In genomic region chr2:30660613-30660991, GRCm38 (mm10) we compare ENCODE assay signal across 9 mouse cellular contexts.
DNase-seq lines count a peak whose midpoint lies in the region; ATAC-seq and TF ChIP-seq lines count a peak whose summit lies in the region.
"Had no signal": no experiment of that assay in that cellular context is flagged by ENCODE, and none has a peak within 500 bp of the region (broad histone marks: within the 10 kb centered on the region; RNA-seq: fewer than 3 reads in every experiment).

No protein-coding gene starts in this region.

- TF ChIP-seq CTCF in gastrocnemius, adult 2 months (IDR thresholded peaks at IDR 0.05): no peak
- TF ChIP-seq CTCF in hindbrain, postnatal 0 days (IDR thresholded peaks at IDR 0.05; ENCODE audit: low read depth): no peak

- peaks cover 40% of the 10 kb centered on the region for H3K4me1 ChIP-seq in hindbrain, postnatal 0 days (ENCODE audit: insufficient read depth, low read length)
- H3K4me1 ChIP-seq in neural tube, embryonic 15.5 days: peaks cover 71% of the 10 kb centered on the region

- peak; percentile 40 for DNase-seq in gastrocnemius, adult 2 months
- DNase-seq in gastrocnemius, postnatal 4 days (ENCODE audit: low spot score in 2 of 2): no peak
- DNase-seq in thymus, postnatal 14 days: peak; percentile 34
- DNase-seq in thymus, adult 18-20 months: no peak
- peak; percentile 72 for DNase-seq in hindbrain, postnatal 0 days (ENCODE audit: low spot score)
- DNase-seq in frontal cortex, postnatal 14 days (ENCODE audit: low spot score in 2 of 2): no peak
- no peak for DNase-seq in urinary bladder, adult 18-20 months (ENCODE audit: low spot score in 2 of 2)

- no peaks in the 10 kb centered on the region for H3K9me3 ChIP-seq in hindbrain, postnatal 0 days (ENCODE audit: low read length)
- H3K9me3 ChIP-seq in neural tube, embryonic 15.5 days (replicated peaks): no peaks in the 10 kb centered on the region
- H3K9me3 ChIP-seq: G1E had no signal

- peak overlapping the region; percentile 95 for H3K27ac ChIP-seq in gastrocnemius, adult 2 months
- H3K27ac ChIP-seq in hindbrain, postnatal 0 days: peak overlapping the region; percentile 99
- H3K27ac ChIP-seq in neural tube, embryonic 15.5 days (replicated peaks): peak overlapping the region; percentile 98

- intact Hi-C loops in gastrocnemius, adult 2 months (cut with DNase I): no loop called here

- H3K4me3 ChIP-seq in gastrocnemius, adult 2 months: no peak overlapping the region
- H3K4me3 ChIP-seq in hindbrain, postnatal 0 days (ENCODE audit: low read length): no peak overlapping the region
- no peak overlapping the region for H3K4me3 ChIP-seq in neural tube, embryonic 15.5 days (replicated peaks)

- H3K9ac ChIP-seq in hindbrain, postnatal 0 days (replicated peaks; ENCODE audit: low read length): peak overlapping the region; percentile 22; the same call in 1 of the 2 replicates
- peak overlapping the region; percentile 21; the same call in 1 of the 2 replicates for H3K9ac ChIP-seq in neural tube, embryonic 15.5 days (replicated peaks)

- 12% methylated on average over 10 of the region's 10 CpGs for WGBS in hindbrain, postnatal 0 days
- WGBS in neural tube, embryonic 15.5 days: 5% methylated on average over 10 of the region's 10 CpGs

- H3K36me3 ChIP-seq in hindbrain, postnatal 0 days (ENCODE audit: insufficient read depth, low read length): no peaks in the 10 kb centered on the region
- H3K36me3 ChIP-seq in neural tube, embryonic 15.5 days: no peaks in the 10 kb centered on the region
- H3K36me3 ChIP-seq: G1E had no signal

- ATAC-seq in hindbrain, postnatal 0 days: 0 out of 2 replicates have a peak, but pooled peaks have one; percentile 6
- peak; percentile 22 for ATAC-seq in neural tube, embryonic 15.5 days (ENCODE audit: low FRiP score)

- H3K4me2 ChIP-seq in hindbrain, postnatal 0 days (ENCODE audit: low read depth, low read length): no peak overlapping the region
- H3K4me2 ChIP-seq in neural tube, embryonic 15.5 days: 0 out of 2 replicates have a peak overlapping the region, but pooled peaks have one; percentile 5

- no peaks in the 10 kb centered on the region for H3K27me3 ChIP-seq in hindbrain, postnatal 0 days (ENCODE audit: insufficient read depth, low read length)
- H3K27me3 ChIP-seq in neural tube, embryonic 15.5 days (replicated peaks): no peaks in the 10 kb centered on the region

Comparison
In these comparisons a context has a peak if more than half of its experiments do, and no peak if none do; other contexts are left out.
1. DNase-seq: peak in gastrocnemius, adult 2 months (single experiment), thymus, postnatal 14 days (single experiment) and hindbrain, postnatal 0 days (single experiment); none in gastrocnemius, postnatal 4 days (0 of 2), thymus, adult 18-20 months (0 of 2), frontal cortex, postnatal 14 days (0 of 2) and urinary bladder, adult 18-20 months (0 of 2).
2. Peak in every context shown above with its lines, with median percentiles within 50 percentile points of each other: H3K27ac ChIP-seq.